Mouse (Mus musculus): ENCODE data around the gene Vdr. TPM values are rescaled to one million over a fixed set of nuclear protein-coding genes. Genes with fewer than 3 reads are reported as not detected.

Vdr gene
- polyA plus RNA-seq, 1 experiment from 2014 or later, result 1.5 TPM

DNA sequence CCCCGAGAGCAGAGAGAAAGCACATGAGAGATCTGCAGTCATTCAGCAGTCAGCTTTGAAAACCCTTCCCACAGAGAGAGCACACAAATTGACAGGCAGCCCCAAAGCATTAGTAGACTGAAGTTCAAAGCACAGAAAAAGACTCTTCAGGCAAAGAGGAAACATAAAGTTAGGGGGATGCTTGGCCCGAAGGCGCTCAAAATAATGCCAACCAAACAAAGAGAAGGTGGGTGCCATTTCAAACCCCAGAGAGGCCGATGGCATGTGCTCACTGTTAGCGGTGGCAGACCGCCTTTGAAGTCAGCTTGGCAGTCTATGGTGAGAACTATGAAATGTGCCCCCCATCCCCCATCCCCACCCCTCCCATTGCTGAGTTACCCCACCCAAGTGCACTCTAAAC, 68.4 kb downstream of the Vdr start:
- Histone ChIP-seq H3K4me2 (ENCODE audit: low read depth, low read length) (peak overlapping the region; percentile 27; the same call in 1 of the 2 replicates), H3K9me3 (replicated peaks; ENCODE audit: control insufficient read depth, low read length) (no peaks in the 10 kb centered on the region), H3K4me1 (ENCODE audit: control insufficient read depth, insufficient read depth, low read length) (peaks cover 32% of the 10 kb centered on the region), H3K27me3 (ENCODE audit: control insufficient read depth, insufficient read depth, low read length) (no peaks in the 10 kb centered on the region), H3K36me3 (ENCODE audit: control insufficient read depth, insufficient read depth) (no peaks in the 10 kb centered on the region), H3K27ac (ENCODE audit: low read length) (peak overlapping the region; percentile 28; the same call in 1 of the 2 replicates), H3K4me3 (ENCODE audit: low read length) (peak overlapping the region; percentile 6; the same call in 1 of the 2 replicates), H3K9ac (ENCODE audit: low read length) (no peak overlapping the region)
- no peak for ATAC-seq (replicated peaks; ENCODE audit: extremely low read depth, insufficient read depth, low FRiP score)
- WGBS, result 87% methylated on average over 6 of the region's 6 CpGs

DNA sequence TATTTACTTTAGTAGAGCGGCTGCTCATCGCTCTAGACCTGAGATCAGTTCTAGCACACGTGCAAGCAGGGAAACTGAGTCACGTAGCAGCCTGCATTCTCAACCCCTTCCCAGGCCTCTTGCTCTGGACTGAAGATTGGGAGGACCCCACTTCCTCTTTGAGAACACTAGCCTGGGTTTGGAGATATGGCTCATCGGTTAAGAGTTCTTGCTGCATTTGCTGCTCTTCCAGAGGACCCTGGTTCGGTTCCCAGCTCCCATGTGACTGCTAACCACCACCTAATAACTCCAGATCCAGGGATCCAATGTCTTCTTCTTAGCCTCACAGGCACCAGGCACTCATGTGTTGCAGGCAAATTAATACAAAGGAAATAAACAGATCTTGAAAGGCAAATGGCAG, 69.0 kb downstream of the Vdr start:
- H3K9me3 ChIP-seq (replicated peaks; ENCODE audit: control insufficient read depth, low read length), result no peaks in the 10 kb centered on the region
- no peaks in the 10 kb centered on the region for H3K27me3 ChIP-seq (ENCODE audit: control insufficient read depth, insufficient read depth, low read length)
- H3K4me1 ChIP-seq (ENCODE audit: control insufficient read depth, insufficient read depth, low read length), result peaks cover 38% of the 10 kb centered on the region
- peak overlapping the region; percentile 6; the same call in 1 of the 2 replicates for H3K4me3 ChIP-seq (ENCODE audit: low read length)
- no peaks in the 10 kb centered on the region for H3K36me3 ChIP-seq (ENCODE audit: control insufficient read depth, insufficient read depth)
- H3K9ac ChIP-seq (ENCODE audit: low read length), result no peak overlapping the region
- 91% methylated on average over 6 of the region's 6 CpGs for WGBS
- peak overlapping the region; percentile 27; the same call in 1 of the 2 replicates for H3K4me2 ChIP-seq (ENCODE audit: low read depth, low read length)
- no peak for ATAC-seq (replicated peaks; ENCODE audit: extremely low read depth, insufficient read depth, low FRiP score)
- H3K27ac ChIP-seq (ENCODE audit: low read length), result no peak overlapping the region; the same call in 1 of the 2 replicates

DNA sequence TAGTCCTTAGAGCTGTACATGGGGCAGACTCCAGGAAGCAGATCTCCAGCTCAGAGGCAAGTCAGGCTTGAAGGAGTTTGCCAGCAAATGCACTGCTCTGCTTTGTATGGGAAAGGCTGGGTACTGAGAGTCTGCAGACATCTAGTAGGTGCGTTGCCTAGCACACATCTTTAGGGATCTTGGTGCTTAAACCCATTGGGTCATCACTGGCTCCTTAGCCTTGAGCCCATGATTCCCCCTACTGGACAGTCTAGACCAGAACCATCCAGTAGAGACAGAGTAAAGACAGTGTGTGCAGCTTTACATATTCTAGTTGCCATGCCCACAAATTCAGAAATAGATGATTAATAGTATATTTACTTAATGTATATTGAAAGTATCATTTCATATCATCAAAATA, 69.6 kb downstream of the Vdr start:
- Histone ChIP-seq H3K4me2 (ENCODE audit: low read depth, low read length) (0 out of 2 replicates have a peak overlapping the region, but pooled peaks have one; percentile 2), H3K9me3 (replicated peaks; ENCODE audit: control insufficient read depth, low read length) (no peaks in the 10 kb centered on the region), H3K36me3 (ENCODE audit: control insufficient read depth, insufficient read depth) (no peaks in the 10 kb centered on the region), H3K4me1 (ENCODE audit: control insufficient read depth, insufficient read depth, low read length) (peaks cover 41% of the 10 kb centered on the region), H3K9ac (ENCODE audit: low read length) (no peak overlapping the region; the same call in 1 of the 2 replicates), H3K27ac (ENCODE audit: low read length) (peak overlapping the region; percentile 69), H3K4me3 (ENCODE audit: low read length) (no peak overlapping the region), H3K27me3 (ENCODE audit: control insufficient read depth, insufficient read depth, low read length) (no peaks in the 10 kb centered on the region)
- WGBS, result 84% methylated on average over 1 of the region's 1 CpGs
- no peak for ATAC-seq (replicated peaks; ENCODE audit: extremely low read depth, insufficient read depth, low FRiP score)

DNA sequence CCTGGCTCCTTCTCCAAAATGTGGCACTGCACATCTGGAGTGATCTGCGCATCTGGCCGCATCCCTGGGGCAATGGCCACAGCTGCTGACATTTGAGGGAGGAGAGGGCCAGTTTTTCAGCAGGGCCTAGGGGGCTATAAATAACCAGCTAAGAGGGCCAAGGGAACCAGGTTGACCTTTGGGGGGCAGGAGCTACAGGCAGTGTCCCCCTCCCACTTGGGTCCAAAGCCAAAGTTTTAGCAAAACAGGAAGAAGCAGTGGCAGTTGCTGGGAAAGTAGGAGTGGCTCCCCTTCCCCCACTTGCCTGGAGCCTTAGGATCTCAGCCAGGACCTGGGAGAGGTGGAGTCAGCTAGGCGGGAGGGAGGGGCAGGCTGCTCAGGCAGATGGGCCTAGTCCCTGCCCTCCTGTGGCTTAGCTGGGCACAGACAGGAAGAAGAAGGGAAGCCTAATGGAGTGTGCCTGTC, 70.4 kb downstream of the Vdr start:
- H3K9ac ChIP-seq (ENCODE audit: low read length), result 0 out of 2 replicates have a peak overlapping the region, but pooled peaks have one; percentile 11
- peaks cover 41% of the 10 kb centered on the region for H3K4me1 ChIP-seq (ENCODE audit: control insufficient read depth, insufficient read depth, low read length)
- peak overlapping the region; percentile 70 for H3K27ac ChIP-seq (ENCODE audit: low read length)
- 20% methylated on average over 3 of the region's 3 CpGs for WGBS
- H3K4me2 ChIP-seq (ENCODE audit: low read depth, low read length), result 0 out of 2 replicates have a peak overlapping the region, but pooled peaks have one; percentile 2
- no peak overlapping the region for H3K4me3 ChIP-seq (ENCODE audit: low read length)
- no peaks in the 10 kb centered on the region for H3K27me3 ChIP-seq (ENCODE audit: control insufficient read depth, insufficient read depth, low read length)
- no peaks in the 10 kb centered on the region for H3K36me3 ChIP-seq (ENCODE audit: control insufficient read depth, insufficient read depth)
- H3K9me3 ChIP-seq (replicated peaks; ENCODE audit: control insufficient read depth, low read length), result no peaks in the 10 kb centered on the region
- peak; percentile 76 for ATAC-seq (replicated peaks; ENCODE audit: extremely low read depth, insufficient read depth, low FRiP score)

DNA sequence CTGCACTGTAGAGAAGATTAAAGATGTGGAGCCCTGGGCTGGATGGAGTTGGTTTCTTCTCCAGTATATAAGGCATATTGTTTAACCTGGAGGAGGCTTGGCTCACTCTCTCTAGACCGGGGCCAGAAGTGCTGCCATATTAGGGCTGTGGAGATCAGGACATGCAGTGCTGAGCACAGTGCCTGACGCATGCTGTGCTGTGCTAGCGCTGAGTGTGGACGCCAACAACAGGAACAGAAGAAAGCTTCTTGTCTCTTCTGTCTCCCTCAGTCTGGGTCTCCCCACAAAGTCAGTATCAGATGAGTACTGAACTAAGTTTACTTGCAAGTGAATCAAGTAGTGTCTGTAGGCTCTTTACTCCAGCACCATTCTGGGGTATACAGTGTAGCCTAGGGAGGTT, 71.0 kb downstream of the Vdr start:
- Histone ChIP-seq H3K36me3 (ENCODE audit: control insufficient read depth, insufficient read depth) (no peaks in the 10 kb centered on the region), H3K27me3 (ENCODE audit: control insufficient read depth, insufficient read depth, low read length) (no peaks in the 10 kb centered on the region), H3K9me3 (replicated peaks; ENCODE audit: control insufficient read depth, low read length) (no peaks in the 10 kb centered on the region), H3K4me3 (ENCODE audit: low read length) (no peak overlapping the region), H3K27ac (ENCODE audit: low read length) (peak overlapping the region; percentile 70), H3K9ac (ENCODE audit: low read length) (no peak overlapping the region), H3K4me2 (ENCODE audit: low read depth, low read length) (no peak overlapping the region), H3K4me1 (ENCODE audit: control insufficient read depth, insufficient read depth, low read length) (peaks cover 41% of the 10 kb centered on the region)
- WGBS, result 81% methylated on average over 4 of the region's 4 CpGs
- ATAC-seq (replicated peaks; ENCODE audit: extremely low read depth, insufficient read depth, low FRiP score), result no peak

DNA sequence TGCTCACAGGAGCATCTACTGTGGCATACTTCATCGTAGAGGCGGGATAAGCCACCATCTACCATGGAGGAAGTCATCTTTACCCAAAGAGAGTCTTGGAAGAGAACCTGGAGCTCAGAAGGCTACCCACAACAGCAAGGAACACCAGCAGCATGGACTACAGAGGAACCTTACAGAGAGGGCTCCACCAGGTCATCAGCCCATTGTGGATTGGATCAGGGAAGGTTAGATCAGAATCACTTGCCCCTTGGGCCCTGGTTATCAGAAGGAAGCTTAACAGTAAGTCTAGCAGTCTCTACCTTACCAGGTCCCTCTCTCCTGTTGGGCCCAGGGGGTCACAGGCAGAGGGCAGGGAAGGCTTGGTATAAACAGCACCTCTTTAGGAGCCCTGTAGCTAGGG, 71.4 kb downstream of the Vdr start:
- no peak overlapping the region; the same call in 1 of the 2 replicates for H3K27ac ChIP-seq (ENCODE audit: low read length)
- H3K27me3 ChIP-seq (ENCODE audit: control insufficient read depth, insufficient read depth, low read length), result no peaks in the 10 kb centered on the region
- H3K36me3 ChIP-seq (ENCODE audit: control insufficient read depth, insufficient read depth), result no peaks in the 10 kb centered on the region
- no peak overlapping the region for H3K9ac ChIP-seq (ENCODE audit: low read length)
- peaks cover 41% of the 10 kb centered on the region for H3K4me1 ChIP-seq (ENCODE audit: control insufficient read depth, insufficient read depth, low read length)
- no peak overlapping the region for H3K4me3 ChIP-seq (ENCODE audit: low read length)
- 94% methylated on average over 2 of the region's 2 CpGs for WGBS
- no peak overlapping the region for H3K4me2 ChIP-seq (ENCODE audit: low read depth, low read length)
- H3K9me3 ChIP-seq (replicated peaks; ENCODE audit: control insufficient read depth, low read length), result no peaks in the 10 kb centered on the region
- ATAC-seq (replicated peaks; ENCODE audit: extremely low read depth, insufficient read depth, low FRiP score), result no peak

DNA sequence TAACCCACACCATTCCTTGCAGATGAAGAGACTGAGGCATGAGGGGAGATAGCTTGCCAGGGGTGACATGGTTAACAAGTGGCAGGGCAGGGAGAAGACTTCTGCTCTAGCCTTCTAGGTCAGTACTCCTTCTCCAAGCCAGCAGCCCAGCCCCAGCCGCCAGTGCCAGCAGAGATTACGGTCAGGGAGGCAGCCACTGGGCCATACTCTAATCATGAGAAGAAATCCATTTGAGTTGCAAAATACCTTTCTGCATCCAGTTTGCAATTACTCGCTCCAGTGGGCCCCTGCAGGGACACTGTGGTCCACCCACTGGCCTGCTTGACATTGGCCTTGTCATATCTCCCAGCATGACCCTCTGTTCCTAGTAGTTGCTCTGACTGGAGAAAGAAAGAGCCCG, 72.0 kb downstream of the Vdr start:
- no peak overlapping the region for H3K4me2 ChIP-seq (ENCODE audit: low read depth, low read length)
- peak overlapping the region; percentile 27; the same call in 1 of the 2 replicates for H3K27ac ChIP-seq (ENCODE audit: low read length)
- H3K27me3 ChIP-seq (ENCODE audit: control insufficient read depth, insufficient read depth, low read length), result no peaks in the 10 kb centered on the region
- no peak overlapping the region for H3K4me3 ChIP-seq (ENCODE audit: low read length)
- peaks cover 42% of the 10 kb centered on the region for H3K4me1 ChIP-seq (ENCODE audit: control insufficient read depth, insufficient read depth, low read length)
- H3K9ac ChIP-seq (ENCODE audit: low read length), result no peak overlapping the region
- no peak for ATAC-seq (replicated peaks; ENCODE audit: extremely low read depth, insufficient read depth, low FRiP score)
- H3K36me3 ChIP-seq (ENCODE audit: control insufficient read depth, insufficient read depth), result no peaks in the 10 kb centered on the region
- H3K9me3 ChIP-seq (replicated peaks; ENCODE audit: control insufficient read depth, low read length), result no peaks in the 10 kb centered on the region
- WGBS, result 82% methylated on average over 4 of the region's 4 CpGs

DNA sequence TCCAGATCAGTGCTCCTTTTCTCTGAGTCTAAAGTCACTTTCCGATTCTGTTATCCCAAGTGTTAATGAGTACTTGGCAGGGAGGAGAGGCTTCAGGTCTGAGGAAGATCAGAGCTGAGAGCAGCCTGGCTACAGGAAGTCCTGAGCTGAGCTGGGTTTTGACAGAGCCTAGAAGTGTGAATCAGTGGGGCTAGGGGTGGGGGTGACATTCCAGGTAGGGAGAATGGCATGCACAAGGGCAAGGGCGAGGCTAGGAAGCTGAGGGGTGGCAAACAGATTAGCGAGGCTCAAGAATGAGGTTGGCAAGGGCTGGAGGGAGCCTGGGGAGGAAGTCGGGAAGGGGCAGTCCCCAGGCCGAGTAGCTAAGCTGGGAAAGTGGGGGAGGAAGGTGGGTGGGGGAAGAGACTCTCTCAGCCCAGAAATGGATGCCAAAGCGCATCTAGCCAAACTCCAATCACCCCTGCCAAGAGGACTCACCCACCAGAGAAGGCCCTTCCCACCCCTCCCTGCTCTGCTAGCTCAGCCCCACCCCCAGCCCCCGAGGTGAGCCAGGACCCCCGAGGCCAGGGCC, 72.9 kb downstream of the Vdr start:
- peak overlapping the region; percentile 27; the same call in 1 of the 2 replicates for H3K4me2 ChIP-seq (ENCODE audit: low read depth, low read length)
- 0 out of 2 replicates have a peak, but pooled peaks have one; percentile 14 for ATAC-seq (replicated peaks; ENCODE audit: extremely low read depth, insufficient read depth, low FRiP score)
- H3K36me3 ChIP-seq (ENCODE audit: control insufficient read depth, insufficient read depth), result no peaks in the 10 kb centered on the region
- no peaks in the 10 kb centered on the region for H3K27me3 ChIP-seq (ENCODE audit: control insufficient read depth, insufficient read depth, low read length)
- peak overlapping the region; percentile 79 for H3K27ac ChIP-seq (ENCODE audit: low read length)
- H3K4me1 ChIP-seq (ENCODE audit: control insufficient read depth, insufficient read depth, low read length), result peaks cover 47% of the 10 kb centered on the region
- 12% methylated on average over 8 of the region's 8 CpGs for WGBS
- H3K9ac ChIP-seq (ENCODE audit: low read length), result peak overlapping the region; percentile 31
- no peak overlapping the region for H3K4me3 ChIP-seq (ENCODE audit: low read length)
- H3K9me3 ChIP-seq (replicated peaks; ENCODE audit: control insufficient read depth, low read length), result no peaks in the 10 kb centered on the region

DNA sequence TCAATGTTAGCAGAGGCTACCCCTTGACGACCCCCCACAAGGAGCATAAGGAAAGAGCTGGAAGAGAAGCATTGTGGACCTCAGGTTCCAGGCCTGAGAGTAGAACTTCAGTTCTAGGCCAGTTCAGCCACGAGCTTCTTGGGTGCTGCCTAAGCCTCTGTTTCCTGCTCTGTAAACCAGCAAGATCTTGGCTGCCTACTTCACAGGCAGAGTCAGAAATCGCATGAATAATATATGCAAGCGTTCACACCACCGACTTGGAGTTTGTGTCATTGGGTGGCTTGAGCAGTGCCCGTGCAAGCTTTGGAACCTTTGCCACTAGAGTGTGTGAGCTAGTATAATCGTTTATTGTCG, 73.6 kb downstream of the Vdr start:
- Histone ChIP-seq H3K4me2 (ENCODE audit: low read depth, low read length) (no peak overlapping the region), H3K9ac (ENCODE audit: low read length) (no peak overlapping the region), H3K27me3 (ENCODE audit: control insufficient read depth, insufficient read depth, low read length) (no peaks in the 10 kb centered on the region), H3K27ac (ENCODE audit: low read length) (peak overlapping the region; percentile 79), H3K4me3 (ENCODE audit: low read length) (no peak overlapping the region), H3K4me1 (ENCODE audit: control insufficient read depth, insufficient read depth, low read length) (peaks cover 54% of the 10 kb centered on the region), H3K9me3 (replicated peaks; ENCODE audit: control insufficient read depth, low read length) (no peaks in the 10 kb centered on the region), H3K36me3 (ENCODE audit: control insufficient read depth, insufficient read depth) (no peaks in the 10 kb centered on the region)
- no peak for ATAC-seq (replicated peaks; ENCODE audit: extremely low read depth, insufficient read depth, low FRiP score)
- WGBS, result 51% methylated on average over 8 of the region's 8 CpGs
